Mouse (Mus musculus) CH12.LX (cell line): Measurements from ENCODE around the gene Hist1h1d. TPM values are rescaled to one million over a fixed set of nuclear protein-coding genes. Genes with fewer than 3 reads are reported as not detected.

ENCODE experiments used
- DNase-seq: peaks from one replicate; pipeline ENCODE4 v3.0.0-alpha.2; 2013; ENCODE audit errors: extremely low read depth
- H3K27ac ChIP-seq: 2 replicates; pipeline ENCODE4 v1.5.1; 2012; ENCODE audit warnings: low read depth, mild to moderate bottlenecking, control low read depth, moderate library complexity; ENCODE audit not compliant: insufficient read depth
- H3K27me3 ChIP-seq: replicated peaks from 2 replicates; pipeline ENCODE3; 2012; ENCODE audit warnings: inconsistent platforms
- H3K36me3 ChIP-seq, 2 experiments: replicated peaks in 1 of 2; 2 replicates each; pipeline versions ENCODE3 to v1.6.1; 2012; ENCODE audit warnings: inconsistent platforms in 1 of 2, low read length in 1 of 2, mild to moderate bottlenecking in 1 of 2, mixed read lengths in 1 of 2, moderate library complexity in 1 of 2; ENCODE audit not compliant: control insufficient read depth in 1 of 2, insufficient read depth in 1 of 2
- H3K4me1 ChIP-seq, 2 experiments: 2 replicates each; pipeline ENCODE4 v1.6.1; 2012; ENCODE audit warnings: inconsistent platforms in 1 of 2, moderate library complexity in 1 of 2; ENCODE audit not compliant: insufficient read depth in 2 of 2, control insufficient read depth in 1 of 2
- H3K4me2 ChIP-seq: 2 replicates; pipeline ENCODE4 v1.6.1; 2012; ENCODE audit warnings: low read depth, mild to moderate bottlenecking, control low read depth; ENCODE audit not compliant: poor library complexity, insufficient read depth, severe bottlenecking
- H3K4me3 ChIP-seq, 3 experiments: fragments of 150-350 bp in 1 of 3; sonication (generic) in 1 of 3; replicated peaks in 1 of 3; 2 replicates each; pipeline versions ENCODE3 to v1.5.1; 2011 to 2012; ENCODE audit warnings: low read depth in 2 of 3, low read length in 2 of 3, mild to moderate bottlenecking in 2 of 3, moderate library complexity in 2 of 3, control low read depth in 1 of 3, improper control_type of control experiment in 1 of 3, inconsistent platforms in 1 of 3, mixed read lengths in 1 of 3; ENCODE audit not compliant: poor library complexity in 1 of 3
- H3K79me2 ChIP-seq: replicated peaks from 2 replicates; pipeline ENCODE4 v1.6.1; 2012; ENCODE audit warnings: mild to moderate bottlenecking, moderate library complexity; ENCODE audit not compliant: control insufficient read depth, poor library complexity, insufficient read depth, severe bottlenecking; ENCODE audit errors: extremely low read depth
- H3K9ac ChIP-seq: 2 replicates; pipeline ENCODE4 v1.6.1; 2012; ENCODE audit warnings: low read depth, mild to moderate bottlenecking, control low read depth, moderate library complexity; ENCODE audit not compliant: insufficient read depth
- H3K9me3 ChIP-seq: replicated peaks from 2 replicates; pipeline ENCODE3; 2012; ENCODE audit warnings: low read length, inconsistent platforms, mixed read lengths
- BHLHE40 ChIP-seq: IDR thresholded peaks from 2 replicates; pipeline ENCODE4 v1.6.1; 2011; ENCODE audit warnings: mild to moderate bottlenecking, low read depth, low read length, improper control_type of control experiment
- CHD1 ChIP-seq: IDR thresholded peaks from 2 replicates; pipeline ENCODE4 v1.6.1; 2012; ENCODE audit warnings: low read depth, low read length, improper control_type of control experiment, inconsistent platforms
- CHD2 ChIP-seq: IDR thresholded peaks from 2 replicates; pipeline ENCODE4 v1.6.1; 2011; ENCODE audit warnings: low read length, improper control_type of control experiment
- CTCF ChIP-seq, 2 experiments: IDR thresholded peaks in 1 of 2; conservative IDR thresholded peaks in 1 of 2; 2 replicates each; pipeline ENCODE4 v1.5.1; 2011 to 2012; ENCODE audit warnings: low read depth in 2 of 2, low read length in 2 of 2, improper control_type of control experiment in 1 of 2, inconsistent platforms in 1 of 2, mild to moderate bottlenecking in 1 of 2, moderate library complexity in 1 of 2
- E2F4 ChIP-seq: IDR thresholded peaks from 2 replicates; pipeline ENCODE4 v1.6.1; 2011; ENCODE audit warnings: low read depth, low read length, improper control_type of control experiment; ENCODE audit not compliant: insufficient replicate concordance
- ELF1 ChIP-seq: IDR thresholded peaks from 2 replicates; pipeline ENCODE4 v1.6.1; 2014; ENCODE audit warnings: low read depth, mild to moderate bottlenecking, inconsistent platforms, low read length, improper control_type of control experiment
- EP300 ChIP-seq: IDR thresholded peaks from 2 replicates; pipeline ENCODE4 v1.6.1; 2011; ENCODE audit warnings: low read length, improper control_type of control experiment
- JUND ChIP-seq: conservative IDR thresholded peaks from 2 replicates; pipeline ENCODE4 v1.6.1; 2011; ENCODE audit warnings: low read depth, low read length, improper control_type of control experiment
- KAT2A ChIP-seq: IDR thresholded peaks from 2 replicates; pipeline ENCODE4 v1.6.1; 2012; ENCODE audit warnings: low read length, improper control_type of control experiment, inconsistent platforms; ENCODE audit not compliant: insufficient replicate concordance
- MAFK ChIP-seq: IDR thresholded peaks from 2 replicates; pipeline ENCODE4 v1.6.1; 2011; ENCODE audit warnings: low read length, improper control_type of control experiment; ENCODE audit not compliant: insufficient replicate concordance
- MAZ ChIP-seq: IDR thresholded peaks from 2 replicates; pipeline ENCODE4 v1.6.1; 2012; ENCODE audit warnings: low read depth, mild to moderate bottlenecking, inconsistent platforms, low read length, improper control_type of control experiment, moderate library complexity
- MEF2A ChIP-seq: IDR thresholded peaks from 2 replicates; pipeline ENCODE4 v1.6.1; 2014; ENCODE audit warnings: low read depth, mild to moderate bottlenecking, inconsistent platforms, low read length, improper control_type of control experiment, borderline replicate concordance
- NELFE ChIP-seq: IDR thresholded peaks from 2 replicates; pipeline ENCODE4 v1.6.1; 2011; ENCODE audit warnings: low read depth, low read length, improper control_type of control experiment
- NRF1 ChIP-seq: IDR thresholded peaks from 2 replicates; pipeline ENCODE4 v1.6.1; 2014; ENCODE audit warnings: low read depth, mild to moderate bottlenecking, inconsistent platforms, low read length, improper control_type of control experiment, moderate library complexity
- POLR2A ChIP-seq: IDR thresholded peaks from 2 replicates; pipeline ENCODE4 v1.6.1; 2011; ENCODE audit warnings: low read depth, mild to moderate bottlenecking, improper control_type of control experiment, low read length
- POLR2AphosphoS2 ChIP-seq: IDR thresholded peaks from 2 replicates; pipeline ENCODE4 v1.6.1; 2011; ENCODE audit warnings: low read depth, low read length, improper control_type of control experiment
- SIN3A ChIP-seq: IDR thresholded peaks from 2 replicates; pipeline ENCODE4 v1.6.1; 2012; ENCODE audit warnings: low read length, improper control_type of control experiment, inconsistent platforms
- SMC3 ChIP-seq: IDR thresholded peaks from 2 replicates; pipeline ENCODE4 v1.6.1; 2011; ENCODE audit warnings: low read depth, low read length, improper control_type of control experiment
- UBTF ChIP-seq: IDR thresholded peaks from 2 replicates; pipeline ENCODE4 v1.6.1; 2012; ENCODE audit warnings: low read depth, mild to moderate bottlenecking, inconsistent platforms, low read length, improper control_type of control experiment, moderate library complexity
- ZC3H11A ChIP-seq: IDR thresholded peaks from 2 replicates; pipeline ENCODE4 v1.6.1; 2012; ENCODE audit warnings: low read depth, mild to moderate bottlenecking, inconsistent platforms, low read length, improper control_type of control experiment
- ZMIZ1 ChIP-seq: IDR thresholded peaks from 2 replicates; pipeline ENCODE4 v1.6.1; 2012; ENCODE audit warnings: low read depth, mild to moderate bottlenecking, inconsistent platforms, low read length, improper control_type of control experiment
- ZNF384 ChIP-seq: IDR thresholded peaks from 2 replicates; pipeline ENCODE4 v1.6.1; 2012; ENCODE audit warnings: low read depth, low read length, improper control_type of control experiment, inconsistent platforms
- dilution Hi-C: fragments of 300-500 bp; cut with MboI; formaldehyde crosslinking; loops from 2 replicates; pipeline ENCODE4 v1.14.3; 2020; ENCODE audit warnings: low sequenced_read_pairs; ENCODE audit not compliant: extremely low pct_unique_long_range_greater_than_20kb, extremely low pct_ligation_motif_present
- in situ Hi-C: fragments of 300-500 bp; cut with MboI; formaldehyde crosslinking; loops from 3 replicates; pipeline ENCODE4 v1.14.3; 2019; ENCODE audit warnings: low sequenced_read_pairs, low pct_ligation_motif_present, low pct_unique_long_range_greater_than_20kb, mixed read lengths
- polyA plus RNA-seq: library from polyadenylated mRNA; unstranded; fragments of >175 nt; gene quantifications from 2 replicates; pipeline ENCODE4 v1.2.1, GENCODE M21; 2012; ENCODE audit warnings: low read depth; ENCODE audit not compliant: insufficient read length
- total RNA-seq, 2 experiments: library from RNA; depleted of rRNA; stranded (reverse); fragments of 300-350 nt in 1 of 2; fragments of >200 nt in 1 of 2; gene quantifications; 2 replicates each; pipeline ENCODE4 v1.2.3; 2012 to 2014

The Hist1h1d gene
- total and polyA plus RNA-seq, 3 experiments, result 0.14 to 112 (median 2.3) TPM

DNA sequence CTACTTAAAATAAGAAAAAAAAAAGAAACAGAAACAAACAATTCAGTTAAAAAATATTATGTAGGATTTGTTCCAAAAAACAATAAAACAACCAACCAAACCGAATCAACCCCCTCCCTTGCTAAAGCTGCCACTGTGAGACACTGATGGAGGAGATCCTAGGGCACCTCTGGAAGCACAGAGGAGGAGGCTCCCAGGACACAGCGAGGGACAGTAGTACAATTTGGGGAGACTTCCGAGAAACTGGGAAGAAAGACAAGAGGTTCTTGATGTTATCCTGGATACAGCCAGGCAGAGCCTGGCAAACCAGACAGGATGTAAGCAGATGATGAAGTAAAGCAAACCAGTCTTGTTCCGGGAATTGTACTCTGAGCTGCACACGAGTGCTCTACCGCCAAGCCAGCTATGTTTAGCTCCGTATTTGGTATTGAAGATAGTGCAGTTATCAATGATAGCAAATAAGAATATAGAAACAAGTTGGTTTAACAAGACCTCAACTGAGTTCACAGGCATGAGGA lies 50.2 kb downstream of the Hist1h1d start:
- Histone ChIP-seq H3K4me3 (no peak overlapping the region), H3K79me2 (no peaks in the 10 kb centered on the region), H3K27ac (no peak overlapping the region), H3K9ac (no peak overlapping the region), H3K4me1 (no peaks in the 10 kb centered on the region), H3K36me3 (peaks cover 0 to 14% of the 10 kb centered on the region in 2 experiments)
- in situ Hi-C loops, result no loop called here
- DNase-seq, result no peak
- no peak for TF ChIP-seq JUND
- TF ChIP-seq, all 38 proteins: peak for 0
- no peak overlapping the region for H3K4me2 ChIP-seq
- no peaks in the 10 kb centered on the region for H3K9me3 ChIP-seq
- H3K27me3 ChIP-seq, result no peaks in the 10 kb centered on the region
- dilution Hi-C loops, result no loop called here

DNA sequence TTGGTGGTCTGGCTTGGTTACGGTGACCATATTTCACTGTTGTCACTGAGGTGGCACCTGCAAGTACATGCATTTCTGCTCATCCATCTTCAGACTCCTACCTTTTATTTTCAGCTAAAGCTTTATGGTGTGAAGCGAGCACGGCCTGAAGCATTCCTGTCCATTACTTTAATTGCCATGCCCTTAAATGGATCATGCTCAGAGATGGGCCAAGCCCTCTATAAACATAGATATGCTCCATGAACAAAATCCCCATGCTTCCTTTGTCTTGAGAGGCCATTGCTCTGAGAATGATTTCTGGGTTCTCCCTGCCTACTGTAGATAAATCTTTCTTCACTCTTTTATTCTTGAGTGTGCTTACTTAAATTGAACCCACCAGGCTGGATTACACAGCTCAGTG lies 51.4 kb downstream of the Hist1h1d start:
- Histone ChIP-seq H3K79me2 (no peaks in the 10 kb centered on the region), H3K36me3 (peaks cover 0 to 17% of the 10 kb centered on the region in 2 experiments), H3K4me1 (no peaks in the 10 kb centered on the region), H3K27ac (no peak overlapping the region), H3K4me2 (no peak overlapping the region), H3K27me3 (no peaks in the 10 kb centered on the region), H3K4me3 (no peak overlapping the region), H3K9ac (no peak overlapping the region), H3K9me3 (no peaks in the 10 kb centered on the region)
- no peak for DNase-seq
- dilution Hi-C loops (no loop called here), in situ Hi-C loops (no loop called here)
- TF ChIP-seq E2F4 (no peak), ZNF384 (no peak), CHD2 (no peak), JUND (no peak), KAT2A (no peak), NRF1 (no peak), MAFK (no peak), BHLHE40 (no peak), SIN3A (no peak), SMC3 (no peak), UBTF (no peak), POLR2AphosphoS2 (no peak), MEF2A (no peak)

DNA sequence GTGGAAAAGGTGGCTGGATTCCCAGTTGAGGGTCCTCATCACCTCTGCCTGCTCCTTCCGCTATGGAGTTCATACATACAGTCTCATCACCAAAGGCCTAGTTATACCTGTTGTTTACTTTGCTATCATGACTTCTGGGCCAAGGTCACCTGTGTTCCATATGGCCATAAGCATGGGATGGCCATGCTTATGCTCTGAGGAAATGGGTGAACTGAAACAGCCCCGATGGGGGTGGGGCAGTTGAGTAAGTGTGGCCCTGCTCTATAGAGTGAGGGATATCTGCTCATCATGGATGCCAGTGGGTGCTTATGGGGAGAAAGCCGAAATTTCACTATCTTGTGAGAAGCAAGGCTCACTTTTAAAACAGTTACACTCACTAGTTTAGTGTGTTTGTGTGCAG lies 52.0 kb downstream of the Hist1h1d start:
- in situ Hi-C loops, result no loop called here
- no peak overlapping the region for H3K4me3 ChIP-seq
- TF ChIP-seq E2F4 (no peak), CHD2 (no peak), CTCF (conservative IDR thresholded peaks at IDR 0.05 in 1 of 2, IDR thresholded peaks at IDR 0.05 in 1 of 2; ENCODE audit: low read depth in 2 of 2, low read length in 2 of 2) (no peak), ELF1 (no peak), ZMIZ1 (no peak), NELFE (no peak), SMC3 (no peak), ZC3H11A (no peak), MEF2A (no peak), JUND (no peak), CHD1 (no peak), POLR2A (no peak), MAFK (no peak), MAZ (no peak), EP300 (no peak), SIN3A (no peak)
- TF ChIP-seq, all 38 proteins: peak for 0
- H3K27ac ChIP-seq, result no peak overlapping the region
- no peak overlapping the region for H3K9ac ChIP-seq
- H3K27me3 ChIP-seq, result no peaks in the 10 kb centered on the region
- no peaks in the 10 kb centered on the region for H3K9me3 ChIP-seq
- no peaks in the 10 kb centered on the region for H3K4me1 ChIP-seq
- dilution Hi-C loops, result no loop called here
- no peak overlapping the region for H3K4me2 ChIP-seq
- no peaks in the 10 kb centered on the region for H3K79me2 ChIP-seq
- DNase-seq, result no peak
- peaks cover 0 to 17% of the 10 kb centered on the region in 2 experiments for H3K36me3 ChIP-seq
